Mouse (Mus musculus) urinary bladder, postnatal 36 days (tissue): Measurements from ENCODE around the gene Nup37.
A peak's percentile ranks its signal among the peaks of the same experiment; 100 is the strongest.

ENCODE experiments used
- DNase-seq, 2 experiments: peaks; one replicate each; pipeline ENCODE4 v3.0.0; 2022; ENCODE audit warnings: low spot score in 2 of 2, mixed read lengths in 1 of 2

The Nup37 gene

GRCm38 (mm10) chr10:88146707-88147477, at the start of gene Nup37, which contains the start of gene Parpbp:
Gene Nup37, plus strand, starts transcription at chr10:88146992.
Gene Parpbp, minus strand, starts transcription at chr10:88146941.
- DNase-seq, result peak; percentile 82 to 86

- no peak for DNase-seq
Observed at GRCm38 (mm10) chr10:88106169-88106568, 40.6 kb upstream of the Nup37 start.

- DNase-seq, result no peak
Observed at GRCm38 (mm10) chr10:88113290-88113689, 33.5 kb upstream of the Nup37 start.

- no peak for DNase-seq
Observed at GRCm38 (mm10) chr10:88119721-88120120, 27.1 kb upstream of the Nup37 start.

- DNase-seq, result no peak
Observed at GRCm38 (mm10) chr10:88135630-88136029, 11.2 kb upstream of the Nup37 start.

- DNase-seq, result no peak
Observed at GRCm38 (mm10) chr10:88146187-88146586, 605 bp upstream of the Nup37 start.

GRCm38 (mm10) chr10:88150381-88150780, 3.6 kb downstream of the Nup37 start:
- no peak for DNase-seq

- DNase-seq, result no peak
Observed at GRCm38 (mm10) chr10:88151658-88152057, 4.9 kb downstream of the Nup37 start.

- no peak for DNase-seq
Observed at GRCm38 (mm10) chr10:88162096-88162495, 15.3 kb downstream of the Nup37 start.

GRCm38 (mm10) chr10:88162676-88163075, 15.9 kb downstream of the Nup37 start:
- no peak for DNase-seq

- DNase-seq, result no peak
Observed at GRCm38 (mm10) chr10:88166158-88166557, 19.4 kb downstream of the Nup37 start.

- DNase-seq, result no peak
Observed at GRCm38 (mm10) chr10:88167438-88168077, 20.8 kb downstream of the Nup37 start.

GRCm38 (mm10) chr10:88200541-88200940, 53.7 kb downstream of the Nup37 start:
- DNase-seq, result peak in 1 of 2 experiments; percentile 3

- DNase-seq, result peak; percentile 84 to 92
Observed at GRCm38 (mm10) chr10:88200951-88201638, 54.3 kb downstream of the Nup37 start, which contains the start of gene Washc3. Gene Washc3, plus strand, starts transcription at chr10:88201093.

- DNase-seq, result no peak
Observed at GRCm38 (mm10) chr10:88201650-88202049, 54.9 kb downstream of the Nup37 start.

- DNase-seq, result no peak
Observed at GRCm38 (mm10) chr10:88202581-88202980, 55.8 kb downstream of the Nup37 start.

GRCm38 (mm10) chr10:88203236-88203635, 56.4 kb downstream of the Nup37 start:
- no peak for DNase-seq

- DNase-seq, result no peak
Observed at GRCm38 (mm10) chr10:88212644-88213043, 65.9 kb downstream of the Nup37 start.

- DNase-seq, result no peak
Observed at GRCm38 (mm10) chr10:88214800-88215514, 68.2 kb downstream of the Nup37 start.

GRCm38 (mm10) chr10:88218161-88218560, 71.4 kb downstream of the Nup37 start:
- no peak for DNase-seq

- no peak for DNase-seq
Observed at GRCm38 (mm10) chr10:88221718-88222117, 74.9 kb downstream of the Nup37 start.

GRCm38 (mm10) chr10:88225421-88225820, 78.6 kb downstream of the Nup37 start:
- DNase-seq, result no peak
